Mouse (Mus musculus): ENCODE results near the gene Cacna1g. TPM values are rescaled to one million over a fixed set of nuclear protein-coding genes. Genes with fewer than 3 reads are reported as not detected.

The Cacna1g gene
- polyA plus RNA-seq, 1 experiment, result not detected

DNA sequence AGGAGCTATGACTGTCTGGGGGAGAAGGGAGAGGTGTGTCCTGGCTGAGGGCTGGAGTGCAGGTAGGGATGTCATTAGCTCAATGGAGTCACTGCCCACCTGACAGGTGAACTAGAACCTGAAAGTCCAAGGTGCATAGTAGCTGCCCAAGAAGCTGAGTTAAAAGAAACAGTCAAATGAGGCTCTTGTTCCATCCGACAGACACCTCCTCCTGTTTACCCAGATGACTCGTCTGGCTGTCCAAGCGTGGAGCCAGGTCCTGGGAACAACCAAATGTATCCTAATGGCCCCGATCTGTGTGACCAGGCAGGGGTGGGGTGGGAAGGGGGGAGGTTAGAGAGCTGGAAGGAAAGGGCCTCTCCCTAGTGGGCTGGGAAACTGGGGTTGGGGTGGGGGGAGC is 28.7 kb downstream of the Cacna1g start:
- no peak overlapping the region for H3K4me3 ChIP-seq (ENCODE audit: insufficient read depth, low read depth, low read length)
- TF ChIP-seq CTCF (IDR thresholded peaks at IDR 0.05; ENCODE audit: insufficient read depth, low read depth, low read length), result no peak
- TF ChIP-seq POLR2A (IDR thresholded peaks at IDR 0.05; ENCODE audit: insufficient read depth, low read depth, low read length), result no peak
- peaks cover 29% of the 10 kb centered on the region for H3K4me1 ChIP-seq (ENCODE audit: control insufficient read depth, insufficient read depth, low read length)
- no peak overlapping the region for H3K27ac ChIP-seq (ENCODE audit: insufficient read depth, low read depth, low read length)
- 73% methylated on average over 4 of the region's 4 CpGs for WGBS

DNA sequence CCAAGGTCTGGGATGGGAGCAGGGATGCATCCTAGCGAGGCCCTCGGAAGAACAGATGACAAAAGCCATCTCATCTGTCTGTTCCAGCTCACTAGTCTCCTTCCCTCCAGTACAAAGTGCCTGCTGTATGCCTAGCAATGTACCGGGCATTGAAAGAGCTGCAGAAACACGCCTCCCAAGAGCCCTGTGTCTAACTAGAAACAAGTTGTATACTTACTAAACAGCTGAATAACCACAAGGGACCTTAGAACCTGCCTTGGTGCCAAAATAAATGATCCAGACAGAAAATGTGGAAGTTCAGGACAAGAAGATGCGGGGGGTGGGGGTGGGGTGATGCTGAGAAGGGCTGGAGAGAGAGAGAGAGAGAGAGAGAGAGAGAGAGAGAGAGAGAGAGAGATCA is 29.2 kb downstream of the Cacna1g start:
- H3K4me3 ChIP-seq (ENCODE audit: insufficient read depth, low read depth, low read length), result no peak overlapping the region
- 70% methylated on average over 5 of the region's 5 CpGs for WGBS
- peaks cover 25% of the 10 kb centered on the region for H3K4me1 ChIP-seq (ENCODE audit: control insufficient read depth, insufficient read depth, low read length)
- TF ChIP-seq POLR2A (IDR thresholded peaks at IDR 0.05; ENCODE audit: insufficient read depth, low read depth, low read length), result no peak
- TF ChIP-seq CTCF (IDR thresholded peaks at IDR 0.05; ENCODE audit: insufficient read depth, low read depth, low read length), result no peak
- no peak overlapping the region for H3K27ac ChIP-seq (ENCODE audit: insufficient read depth, low read depth, low read length)

DNA sequence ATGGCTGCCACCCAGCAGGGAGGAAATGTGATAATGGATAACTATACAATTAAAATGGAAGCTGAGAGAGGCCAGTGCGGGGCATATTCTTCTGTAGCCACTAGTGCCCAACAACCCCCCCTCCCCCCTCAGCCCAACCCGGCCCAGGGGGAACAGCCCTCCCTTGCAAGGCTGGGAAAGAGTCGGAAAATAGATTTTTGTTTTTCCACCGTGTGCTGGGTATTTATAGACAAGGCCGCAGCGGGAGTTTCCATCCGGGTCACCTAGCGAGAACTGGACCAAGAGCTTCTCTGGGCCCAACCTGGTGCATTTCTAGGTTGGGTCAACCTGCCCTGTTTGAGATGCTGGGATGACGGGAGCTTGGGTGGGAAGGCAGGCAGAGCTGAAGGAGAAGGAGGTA is 32.2 kb downstream of the Cacna1g start:
- WGBS, result 58% methylated on average over 9 of the region's 9 CpGs
- H3K4me3 ChIP-seq (ENCODE audit: insufficient read depth, low read depth, low read length), result no peak overlapping the region
- TF ChIP-seq CTCF (IDR thresholded peaks at IDR 0.05; ENCODE audit: insufficient read depth, low read depth, low read length) (no peak), POLR2A (IDR thresholded peaks at IDR 0.05; ENCODE audit: insufficient read depth, low read depth, low read length) (no peak)
- H3K27ac ChIP-seq (ENCODE audit: insufficient read depth, low read depth, low read length), result no peak overlapping the region
- H3K4me1 ChIP-seq (ENCODE audit: control insufficient read depth, insufficient read depth, low read length), result peaks cover 8% of the 10 kb centered on the region

DNA sequence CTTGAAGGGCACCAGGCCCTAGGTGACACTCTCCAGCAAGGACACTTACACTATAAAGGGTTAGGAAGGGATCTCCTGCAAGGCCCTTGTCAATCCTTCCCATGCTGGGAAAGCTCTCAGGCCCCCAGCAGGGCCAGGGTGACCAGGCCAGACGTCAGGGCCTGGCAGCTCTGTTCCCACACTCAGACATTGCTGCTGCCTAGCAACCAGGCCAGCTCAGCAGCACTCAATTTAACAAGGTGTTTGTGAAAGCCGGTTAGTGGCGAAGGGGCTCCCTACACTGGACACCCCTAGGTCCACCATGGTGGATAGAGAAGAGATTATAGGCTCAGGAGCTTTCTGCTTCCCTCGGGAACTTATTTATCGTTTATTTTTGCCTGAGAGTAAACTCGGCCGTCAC is 32.9 kb downstream of the Cacna1g start:
- TF ChIP-seq CTCF (IDR thresholded peaks at IDR 0.05; ENCODE audit: insufficient read depth, low read depth, low read length) (no peak), POLR2A (IDR thresholded peaks at IDR 0.05; ENCODE audit: insufficient read depth, low read depth, low read length) (no peak)
- Histone ChIP-seq H3K27ac (ENCODE audit: insufficient read depth, low read depth, low read length) (no peak overlapping the region), H3K4me1 (ENCODE audit: control insufficient read depth, insufficient read depth, low read length) (peaks cover 8% of the 10 kb centered on the region), H3K4me3 (ENCODE audit: insufficient read depth, low read depth, low read length) (no peak overlapping the region)
- WGBS, result 46% methylated on average over 7 of the region's 7 CpGs

DNA sequence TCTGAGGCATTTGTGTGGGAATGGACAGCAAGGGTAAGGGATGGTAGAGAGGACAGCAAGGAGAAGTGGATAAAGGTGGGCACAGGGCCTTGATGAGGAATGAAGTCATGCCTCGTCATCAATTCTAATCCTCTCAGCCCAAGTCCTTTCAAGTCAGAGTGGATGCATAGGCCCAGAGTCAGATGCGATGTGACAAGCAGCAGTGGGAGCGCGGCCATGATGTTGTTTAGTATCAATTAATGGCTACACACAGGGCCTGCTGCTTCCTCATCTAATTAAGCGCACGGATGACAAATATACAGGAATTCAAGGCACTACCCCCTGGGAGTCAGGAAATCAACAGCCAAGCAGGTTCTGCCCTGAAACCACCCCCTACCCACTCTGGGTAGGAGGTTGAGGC is 33.6 kb downstream of the Cacna1g start:
- Histone ChIP-seq H3K4me1 (ENCODE audit: control insufficient read depth, insufficient read depth, low read length) (peaks cover 8% of the 10 kb centered on the region), H3K27ac (ENCODE audit: insufficient read depth, low read depth, low read length) (no peak overlapping the region), H3K4me3 (ENCODE audit: insufficient read depth, low read depth, low read length) (no peak overlapping the region)
- 73% methylated on average over 6 of the region's 6 CpGs for WGBS
- TF ChIP-seq CTCF (IDR thresholded peaks at IDR 0.05; ENCODE audit: insufficient read depth, low read depth, low read length) (no peak), POLR2A (IDR thresholded peaks at IDR 0.05; ENCODE audit: insufficient read depth, low read depth, low read length) (no peak)

DNA sequence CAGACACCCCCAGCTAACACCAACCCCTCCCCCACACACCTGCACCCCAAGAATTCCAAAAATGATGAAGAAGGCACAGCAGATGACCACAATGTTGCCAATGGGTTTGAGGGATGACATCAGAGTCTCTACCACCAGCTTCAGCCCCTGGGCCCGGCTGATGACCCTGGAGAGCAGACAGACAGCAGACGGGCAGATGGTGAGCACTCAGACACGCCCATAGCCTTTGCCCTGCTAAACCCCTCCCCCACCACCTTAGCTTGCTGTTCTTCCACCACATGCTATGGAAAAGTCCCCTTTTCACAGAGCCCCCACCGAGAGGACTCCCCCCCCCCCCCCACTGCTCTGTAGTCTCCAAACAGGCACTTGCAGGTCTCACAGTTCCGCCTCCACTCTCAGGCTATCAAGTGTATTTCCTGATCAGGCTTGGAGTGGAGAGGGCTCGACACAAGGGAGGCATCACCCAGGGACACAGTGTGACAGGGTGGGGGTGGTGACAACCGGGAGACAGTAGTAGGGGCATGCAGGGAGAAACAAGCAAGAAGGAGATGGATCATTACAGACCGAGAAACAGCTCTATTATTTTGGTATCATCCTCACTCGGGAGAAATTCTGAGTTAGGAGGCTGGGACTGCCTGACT is 44.9 kb downstream of the Cacna1g start:
- peaks cover 63% of the 10 kb centered on the region for H3K4me1 ChIP-seq (ENCODE audit: control insufficient read depth, insufficient read depth, low read length)
- H3K4me3 ChIP-seq (ENCODE audit: insufficient read depth, low read depth, low read length), result no peak overlapping the region
- TF ChIP-seq POLR2A (IDR thresholded peaks at IDR 0.05; ENCODE audit: insufficient read depth, low read depth, low read length) (no peak), CTCF (IDR thresholded peaks at IDR 0.05; ENCODE audit: insufficient read depth, low read depth, low read length) (no peak)
- H3K27ac ChIP-seq (ENCODE audit: insufficient read depth, low read depth, low read length), result peak overlapping the region; percentile 49
- WGBS, result 27% methylated on average over 9 of the region's 9 CpGs

DNA sequence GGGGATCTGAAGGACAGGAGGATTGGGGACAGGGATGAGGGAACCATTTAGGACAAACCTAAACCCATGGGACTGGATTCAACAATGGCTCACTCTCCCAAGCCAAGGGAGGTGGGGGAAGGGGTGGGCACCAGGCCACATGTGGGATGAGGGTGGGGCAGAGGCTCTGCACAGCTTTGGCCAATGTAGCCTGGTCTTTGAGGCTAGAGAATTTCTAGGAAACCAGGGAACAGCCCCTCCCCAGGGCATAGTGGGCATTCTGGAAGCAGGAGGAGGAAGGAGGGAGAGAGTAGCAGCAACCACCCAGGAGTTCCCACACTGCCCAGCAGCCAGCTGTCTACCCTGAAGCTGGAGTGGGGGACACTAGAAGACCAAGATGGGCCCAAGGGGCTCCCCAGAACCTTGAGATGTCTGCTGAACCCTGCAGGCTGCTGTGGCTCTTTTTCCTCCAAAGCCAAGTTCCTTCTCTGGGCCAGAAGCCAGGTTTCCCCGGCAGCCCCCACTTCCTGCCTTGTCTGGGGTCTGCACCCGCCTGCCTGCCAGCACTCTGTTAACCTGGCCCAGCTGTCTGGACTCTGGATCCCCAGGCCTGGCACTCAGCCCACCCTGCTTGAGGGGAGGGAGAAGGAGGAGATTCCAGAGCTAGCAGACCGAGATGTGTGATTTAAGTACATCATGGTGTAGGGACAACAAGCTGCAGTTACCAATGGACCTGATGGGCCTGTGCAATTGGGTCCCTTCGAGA is 45.7 kb downstream of the Cacna1g start:
- Histone ChIP-seq H3K4me1 (ENCODE audit: control insufficient read depth, insufficient read depth, low read length) (peaks cover 64% of the 10 kb centered on the region), H3K27ac (ENCODE audit: insufficient read depth, low read depth, low read length) (no peak overlapping the region), H3K4me3 (ENCODE audit: insufficient read depth, low read depth, low read length) (no peak overlapping the region)
- no peak for TF ChIP-seq POLR2A (IDR thresholded peaks at IDR 0.05; ENCODE audit: insufficient read depth, low read depth, low read length)
- no peak for TF ChIP-seq CTCF (IDR thresholded peaks at IDR 0.05; ENCODE audit: insufficient read depth, low read depth, low read length)
- whole genome bisulfite sequencing, result 19% methylated on average over 4 of the region's 4 CpGs

DNA sequence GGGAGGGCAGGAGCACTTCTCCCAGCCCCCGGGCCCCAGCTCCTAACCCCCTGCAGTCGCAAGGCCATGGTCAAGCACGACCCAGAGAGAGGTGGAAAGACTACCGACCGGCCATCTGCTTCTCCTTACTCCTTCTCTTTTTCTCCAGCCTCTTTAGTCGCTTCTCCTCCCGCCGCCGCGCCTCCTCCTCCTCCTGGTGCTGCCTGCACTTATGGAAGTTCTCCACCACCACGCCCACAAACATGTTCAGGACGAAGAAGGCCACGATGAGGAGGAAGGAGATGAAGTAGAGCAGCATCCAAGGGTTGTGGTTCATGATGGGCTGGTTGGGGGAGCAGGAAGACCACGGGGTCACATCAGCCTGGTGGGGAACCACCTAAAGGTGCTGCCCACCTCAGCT is 48.3 kb downstream of the Cacna1g start:
- peaks cover 60% of the 10 kb centered on the region for H3K4me1 ChIP-seq (ENCODE audit: control insufficient read depth, insufficient read depth, low read length)
- H3K27ac ChIP-seq (ENCODE audit: insufficient read depth, low read depth, low read length), result no peak overlapping the region
- no peak overlapping the region for H3K4me3 ChIP-seq (ENCODE audit: insufficient read depth, low read depth, low read length)
- WGBS, result 49% methylated on average over 14 of the region's 14 CpGs
- TF ChIP-seq POLR2A (IDR thresholded peaks at IDR 0.05; ENCODE audit: insufficient read depth, low read depth, low read length), result no peak
- TF ChIP-seq CTCF (IDR thresholded peaks at IDR 0.05; ENCODE audit: insufficient read depth, low read depth, low read length), result no peak

DNA sequence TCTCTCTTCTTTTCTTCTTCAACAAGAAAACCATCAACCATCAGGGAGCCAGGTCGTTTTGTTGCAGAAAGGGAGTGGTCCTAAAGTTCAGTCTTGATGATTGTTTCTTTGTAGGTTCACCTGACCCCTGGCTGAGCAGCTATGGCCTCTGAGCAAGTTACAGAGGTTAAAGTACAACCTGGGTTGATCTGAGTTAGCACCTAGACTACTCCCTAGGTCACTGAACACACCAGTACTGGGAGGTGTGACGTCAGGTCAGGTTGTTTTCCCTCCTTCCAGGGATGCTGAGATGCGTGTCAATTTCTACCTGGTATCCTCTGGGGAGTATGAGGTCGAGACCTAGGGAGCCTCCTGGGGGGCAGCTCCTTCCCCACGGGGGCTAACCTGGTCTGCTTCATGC is 48.8 kb downstream of the Cacna1g start:
- no peak for TF ChIP-seq POLR2A (IDR thresholded peaks at IDR 0.05; ENCODE audit: insufficient read depth, low read depth, low read length)
- TF ChIP-seq CTCF (IDR thresholded peaks at IDR 0.05; ENCODE audit: insufficient read depth, low read depth, low read length), result no peak
- WGBS, result 72% methylated on average over 5 of the region's 5 CpGs
- Histone ChIP-seq H3K27ac (ENCODE audit: insufficient read depth, low read depth, low read length) (no peak overlapping the region), H3K4me3 (ENCODE audit: insufficient read depth, low read depth, low read length) (no peak overlapping the region), H3K4me1 (ENCODE audit: control insufficient read depth, insufficient read depth, low read length) (peaks cover 59% of the 10 kb centered on the region)

Measured in olfactory bulb, adult 2 months (tissue).